Mouse (Mus musculus) forebrain, embryonic 14.5 days (tissue): ENCODE results near the gene Ch25h. TPM values are rescaled to one million over a fixed set of nuclear protein-coding genes. Genes with fewer than 3 reads are reported as not detected.

ENCODE experiments used
- ATAC-seq: fragments of 200-750 bp; cut with Nextera tagmentation; 2 replicates; pipeline ENCODE4 v1.8.0; 2017; ENCODE audit warnings: mild to moderate bottlenecking, moderate library complexity
- DNase-seq: peaks from one replicate; pipeline ENCODE4 v3.0.0-alpha.2; 2015; ENCODE audit warnings: low spot score
- H3K27ac ChIP-seq: fragments of 300-500 bp; sonication (generic); 2 replicates; pipeline ENCODE4 v1.5.1; 2014; ENCODE audit warnings: low read depth, mild to moderate bottlenecking, control low read depth, low read length, moderate library complexity
- H3K27me3 ChIP-seq: fragments of 300-500 bp; sonication (generic); replicated peaks from 2 replicates; pipeline ENCODE4 v1.6.1; 2014; ENCODE audit warnings: low read length, control low read depth, mixed read lengths; ENCODE audit not compliant: control insufficient read depth, insufficient read depth
- H3K36me3 ChIP-seq: fragments of 300-500 bp; sonication (generic); 2 replicates; pipeline ENCODE4 v1.6.1; 2014; ENCODE audit warnings: low read length, control low read depth; ENCODE audit not compliant: control insufficient read depth, insufficient read depth
- H3K4me1 ChIP-seq: fragments of 300-500 bp; sonication (generic); 2 replicates; pipeline ENCODE4 v1.6.1; 2014; ENCODE audit warnings: antibody characterized with exemption, low read length, control low read depth; ENCODE audit not compliant: control insufficient read depth, insufficient read depth
- H3K4me2 ChIP-seq: fragments of 300-500 bp; sonication (generic); 2 replicates; pipeline ENCODE4 v1.6.1; 2014; ENCODE audit warnings: mild to moderate bottlenecking, control low read depth, low read length
- H3K4me3 ChIP-seq: fragments of 300-500 bp; sonication (generic); 2 replicates; pipeline ENCODE4 v1.5.1; 2014; ENCODE audit warnings: low read depth, low read length, control low read depth
- H3K9ac ChIP-seq: fragments of 300-500 bp; sonication (generic); 2 replicates; pipeline ENCODE4 v1.6.1; 2014; ENCODE audit warnings: mild to moderate bottlenecking, low read length, control low read depth, moderate library complexity
- H3K9me3 ChIP-seq: fragments of 300-500 bp; sonication (generic); replicated peaks from 2 replicates; pipeline ENCODE4 v1.6.1; 2016; ENCODE audit warnings: low read length, control low read depth, mixed read lengths; ENCODE audit not compliant: control insufficient read depth
- WGBS: fragments of 180-500 bp; shearing (Covaris S2); extraction: QIAGEN DNeasy Blood & Tissue Kit; methylation state at CpG from one replicate; pipeline ENCODE4 v1.1.7; 2014; 5-methylcytosine and 5-hydroxymethylcytosine counted together
- polyA plus RNA-seq: library from polyadenylated mRNA; unstranded; fragments of >200 nt; fragmentation: Nextera tagmentation; extraction: Ambion mirVana; gene quantifications from 2 replicates; pipeline ENCODE4 v1.2.1, GENCODE M21; 2014

Gene Ch25h
- polyA plus RNA-seq, 1 experiment from 2014 or later = 0.24 TPM

DNA sequence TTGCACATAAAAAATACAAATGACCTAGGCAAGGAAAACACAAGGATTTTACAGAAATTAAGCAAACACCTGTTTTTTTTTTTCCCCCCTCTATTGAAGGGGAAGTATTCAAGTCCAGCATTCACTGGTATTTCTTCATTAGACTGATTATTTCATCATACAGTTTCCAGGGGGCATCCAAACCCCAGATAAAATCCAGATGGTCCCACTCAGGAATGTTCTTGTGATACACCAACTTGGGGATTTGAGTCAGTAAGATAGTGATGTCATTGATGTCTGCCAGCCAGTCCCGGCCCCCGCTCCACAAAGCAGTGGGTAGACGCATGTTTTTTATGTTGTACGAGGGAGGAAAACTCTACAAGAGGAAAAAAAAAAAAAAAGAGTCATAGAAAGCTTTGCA lies 18.9 kb upstream of the Ch25h start:
- Histone ChIP-seq H3K4me3 (no peak overlapping the region), H3K36me3 (no peaks in the 10 kb centered on the region), H3K4me2 (no peak overlapping the region), H3K4me1 (no peaks in the 10 kb centered on the region), H3K9me3 (no peaks in the 10 kb centered on the region), H3K27me3 (no peaks in the 10 kb centered on the region), H3K9ac (no peak overlapping the region), H3K27ac (no peak overlapping the region)
- DNase-seq (no peak), ATAC-seq (no peak)
- WGBS = 87% methylated on average over 4 of the region's 4 CpGs

DNA sequence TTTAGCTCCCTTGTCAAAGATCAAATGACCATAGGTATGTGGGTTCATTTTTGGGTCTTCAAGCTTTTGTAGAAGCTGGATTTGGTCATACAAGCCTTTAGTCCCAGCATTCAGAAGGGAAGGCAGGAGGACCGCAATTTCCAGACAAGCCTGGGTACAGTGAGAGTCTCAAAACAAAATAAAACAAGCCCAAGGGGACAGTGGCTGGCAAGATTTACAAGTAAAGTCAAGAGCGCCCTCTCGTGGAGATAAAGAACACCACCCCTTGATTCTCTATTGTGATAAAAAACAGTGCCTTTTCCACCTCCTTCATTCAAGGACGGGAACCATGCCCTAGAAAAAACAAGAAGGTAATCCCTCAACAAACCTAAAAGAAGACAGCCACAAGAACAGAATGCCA lies 8.6 kb upstream of the Ch25h start:
- H3K36me3 ChIP-seq = no peaks in the 10 kb centered on the region
- no peak overlapping the region for H3K4me2 ChIP-seq
- no peak overlapping the region for H3K9ac ChIP-seq
- no peak for ATAC-seq
- no peaks in the 10 kb centered on the region for H3K4me1 ChIP-seq
- H3K9me3 ChIP-seq = no peaks in the 10 kb centered on the region
- H3K4me3 ChIP-seq = no peak overlapping the region
- DNase-seq = peak; percentile 74
- 14% methylated on average over 4 of the region's 4 CpGs for WGBS
- no peak overlapping the region for H3K27ac ChIP-seq
- no peaks in the 10 kb centered on the region for H3K27me3 ChIP-seq

DNA sequence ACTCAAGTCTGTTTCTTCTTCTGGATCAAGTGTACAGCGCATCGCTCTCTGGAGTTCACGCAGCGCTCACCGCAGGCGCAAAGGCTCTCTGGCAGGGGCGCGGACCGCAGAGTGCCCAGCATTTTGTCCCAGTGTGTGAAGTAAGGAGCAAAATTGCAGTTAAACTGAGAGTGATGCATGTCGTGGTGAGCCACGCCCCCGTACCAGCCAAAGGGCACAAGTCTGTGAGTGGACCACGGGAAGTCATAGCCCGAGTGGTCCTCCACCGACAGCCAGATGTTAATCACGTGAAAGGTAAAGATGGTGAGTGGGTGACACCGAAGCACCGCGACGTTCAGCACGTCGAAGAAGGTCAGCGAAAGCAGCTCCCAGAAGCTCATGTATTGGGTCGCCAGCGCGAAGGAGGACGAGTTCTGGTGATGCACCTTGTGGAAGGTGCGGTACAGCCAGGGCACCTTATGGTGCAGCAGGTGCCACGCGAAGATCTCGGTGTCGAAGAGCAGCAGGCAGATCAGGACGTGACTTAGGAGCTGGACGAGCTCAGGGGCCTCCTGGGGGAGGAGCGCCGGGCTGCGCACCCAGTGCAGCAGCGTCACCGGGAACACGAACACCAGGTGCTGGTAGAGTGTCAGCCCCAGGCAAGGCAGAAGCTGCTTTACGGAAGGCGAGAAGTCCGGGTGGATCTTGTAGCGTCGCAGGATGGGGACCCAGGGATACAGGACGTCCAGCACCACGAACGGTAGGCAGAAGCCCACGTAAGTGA lies 555 bp downstream of the Ch25h start:
- Histone ChIP-seq H3K27ac (no peak overlapping the region), H3K4me2 (peak overlapping the region; percentile 95), H3K4me3 (peak overlapping the region; percentile 50), H3K9me3 (no peaks in the 10 kb centered on the region), H3K36me3 (no peaks in the 10 kb centered on the region), H3K27me3 (peaks cover 20% of the 10 kb centered on the region), H3K9ac (peak overlapping the region; percentile 46), H3K4me1 (0 out of 2 replicates have a peak, but pooled peaks cover 3% of the 10 kb centered on the region)
- 6% methylated on average over 49 of the region's 49 CpGs for WGBS
- peak; percentile 41 for DNase-seq
- peak; percentile 84 for ATAC-seq

DNA sequence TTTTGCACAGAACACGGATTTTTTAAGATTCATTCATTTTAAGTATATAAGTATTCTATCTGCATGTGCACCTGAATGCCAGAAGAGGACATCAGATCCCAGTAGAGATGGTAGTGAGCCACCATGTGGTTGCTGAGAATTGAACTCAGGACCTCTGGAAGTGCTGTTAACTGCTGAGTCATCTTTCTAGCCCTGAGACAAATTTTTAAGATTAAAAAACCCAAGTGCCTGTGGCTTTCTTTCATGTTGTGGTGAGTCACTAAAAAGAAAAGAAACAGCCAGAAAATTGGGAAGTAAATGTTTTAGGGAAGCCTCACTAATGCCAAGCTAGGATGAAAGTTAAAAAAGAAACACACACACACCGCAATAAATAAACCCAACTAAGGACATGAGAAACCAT lies 3.3 kb downstream of the Ch25h start:
- Histone ChIP-seq H3K9ac (no peak overlapping the region), H3K4me2 (no peak overlapping the region), H3K9me3 (no peaks in the 10 kb centered on the region), H3K4me3 (no peak overlapping the region), H3K27ac (no peak overlapping the region), H3K36me3 (no peaks in the 10 kb centered on the region), H3K27me3 (peaks cover 20% of the 10 kb centered on the region), H3K4me1 (0 out of 2 replicates have a peak, but pooled peaks cover 3% of the 10 kb centered on the region)
- ATAC-seq (no peak), DNase-seq (no peak)
- 86% methylated on average over 2 of the region's 2 CpGs for WGBS

DNA sequence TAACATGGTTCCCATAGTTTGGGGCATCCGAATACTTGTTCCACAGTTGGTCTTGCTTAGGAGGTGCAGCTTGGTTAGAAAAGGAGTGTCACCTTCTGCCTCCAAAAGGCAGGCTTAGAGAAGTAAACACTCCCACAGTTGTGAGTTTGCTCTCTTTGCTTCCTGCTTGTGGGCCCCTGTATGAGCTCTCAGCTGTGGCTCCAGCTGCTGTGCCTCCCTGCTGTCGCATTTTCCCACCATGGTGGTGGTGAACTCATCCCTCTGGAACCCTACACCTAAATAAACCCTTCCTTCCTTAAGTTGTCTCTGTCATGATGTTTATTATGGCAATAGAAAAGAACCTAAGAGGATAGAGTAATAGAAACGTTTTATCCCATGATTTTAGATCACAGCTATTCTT lies 6.2 kb downstream of the Ch25h start:
- H3K36me3 ChIP-seq = no peaks in the 10 kb centered on the region
- DNase-seq = no peak

DNA sequence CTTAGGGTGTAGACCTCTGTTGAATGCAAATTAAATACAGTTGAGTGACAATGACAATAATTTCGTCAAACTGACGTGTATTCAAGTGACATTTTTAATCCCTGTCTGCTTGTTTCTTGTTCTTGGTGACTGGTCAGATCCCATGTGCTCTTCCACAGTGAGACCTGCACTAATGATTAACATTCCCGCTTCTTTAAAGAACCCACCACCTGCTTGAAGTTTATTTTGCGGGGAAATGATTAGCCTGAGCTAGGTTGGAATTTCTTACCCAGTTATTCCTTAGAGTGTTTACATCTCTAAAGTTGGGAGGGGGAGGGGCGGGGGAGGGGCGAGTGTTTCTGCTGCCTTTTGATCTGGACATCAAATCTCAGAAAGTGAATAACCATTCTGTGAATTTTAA lies 6.7 kb downstream of the Ch25h start:
- no peak overlapping the region for H3K4me3 ChIP-seq
- H3K4me2 ChIP-seq = no peak overlapping the region
- H3K9ac ChIP-seq = no peak overlapping the region
- 27% methylated on average over 6 of the region's 6 CpGs for WGBS
- no peaks in the 10 kb centered on the region for H3K36me3 ChIP-seq
- DNase-seq (no peak), ATAC-seq (no peak)
- no peaks in the 10 kb centered on the region for H3K9me3 ChIP-seq
- 0 out of 2 replicates have a peak, but pooled peaks cover 4% of the 10 kb centered on the region for H3K27me3 ChIP-seq
- H3K27ac ChIP-seq = no peak overlapping the region
- H3K4me1 ChIP-seq = no peaks in the 10 kb centered on the region

More for the DNA sequence above, 6.2 kb downstream of the Ch25h start:
- ATAC-seq = no peak
- Histone ChIP-seq H3K9ac (no peak overlapping the region), H3K4me2 (no peak overlapping the region), H3K27me3 (peaks cover 6% of the 10 kb centered on the region; the same call in 1 of the 2 replicates), H3K9me3 (no peaks in the 10 kb centered on the region), H3K27ac (no peak overlapping the region), H3K4me1 (no peaks in the 10 kb centered on the region), H3K4me3 (no peak overlapping the region)
- 55% methylated on average over 3 of the region's 3 CpGs for WGBS

DNA sequence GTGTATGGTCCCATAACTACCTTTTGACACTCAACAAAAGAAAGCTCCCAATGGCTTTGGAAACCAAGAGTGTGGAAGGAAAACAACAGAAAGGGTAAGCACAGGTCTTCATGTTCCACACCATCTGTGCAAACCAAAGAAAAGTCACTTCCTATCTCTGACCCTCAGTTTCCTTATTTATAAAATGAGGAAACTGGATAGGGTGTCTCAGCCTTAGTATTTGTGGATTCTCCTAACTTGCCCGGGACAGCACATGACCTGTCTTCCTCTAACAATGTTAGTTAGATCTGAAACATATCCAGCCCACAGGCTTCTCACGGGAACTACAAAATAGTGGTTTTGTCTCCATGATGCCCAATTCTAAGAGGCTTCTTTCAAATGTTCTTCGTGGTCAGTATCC lies 10.5 kb downstream of the Ch25h start:
- Histone ChIP-seq H3K4me2 (no peak overlapping the region), H3K27ac (no peak overlapping the region)

DNA sequence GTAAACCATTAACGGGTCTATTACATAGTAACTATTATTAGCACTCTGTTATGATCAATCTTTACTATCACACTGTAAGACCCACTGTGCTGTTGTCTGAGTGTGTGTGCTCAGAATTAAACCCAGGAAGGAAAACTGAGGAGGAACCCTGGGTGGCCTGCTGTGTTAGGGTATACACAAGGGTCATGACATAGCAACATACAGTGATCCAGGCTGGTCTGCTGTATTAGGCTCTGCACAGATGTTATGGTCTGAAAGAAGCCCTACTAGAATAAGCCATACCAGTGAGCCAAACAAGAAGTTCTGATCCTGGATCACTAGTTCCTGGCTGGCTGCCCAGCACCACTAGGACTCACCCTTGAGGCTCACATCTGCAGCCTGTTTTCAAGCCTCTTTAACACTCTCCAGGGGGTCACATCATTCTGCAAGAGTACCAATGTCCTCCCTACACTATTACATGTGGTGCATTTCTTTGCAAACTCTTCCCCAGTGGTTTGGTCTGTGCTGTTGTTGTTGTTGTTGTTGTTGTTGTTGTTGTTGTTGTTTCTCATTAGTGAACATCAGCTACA lies 13.4 kb downstream of the Ch25h start:
- Histone ChIP-seq H3K36me3 (no peaks in the 10 kb centered on the region), H3K4me1 (no peaks in the 10 kb centered on the region), H3K4me2 (no peak overlapping the region), H3K27me3 (no peaks in the 10 kb centered on the region), H3K27ac (no peak overlapping the region), H3K4me3 (no peak overlapping the region), H3K9me3 (no peaks in the 10 kb centered on the region), H3K9ac (no peak overlapping the region)
- 91% methylated on average over 1 of the region's 1 CpGs for WGBS
- ATAC-seq (no peak), DNase-seq (no peak)

More for the DNA sequence above, 10.5 kb downstream of the Ch25h start:
- DNase-seq (no peak), ATAC-seq (no peak)
- WGBS = 82% methylated on average over 3 of the region's 3 CpGs
- Histone ChIP-seq H3K4me1 (no peaks in the 10 kb centered on the region), H3K9ac (no peak overlapping the region), H3K9me3 (no peaks in the 10 kb centered on the region), H3K36me3 (no peaks in the 10 kb centered on the region), H3K27me3 (no peaks in the 10 kb centered on the region), H3K4me3 (no peak overlapping the region)

DNA sequence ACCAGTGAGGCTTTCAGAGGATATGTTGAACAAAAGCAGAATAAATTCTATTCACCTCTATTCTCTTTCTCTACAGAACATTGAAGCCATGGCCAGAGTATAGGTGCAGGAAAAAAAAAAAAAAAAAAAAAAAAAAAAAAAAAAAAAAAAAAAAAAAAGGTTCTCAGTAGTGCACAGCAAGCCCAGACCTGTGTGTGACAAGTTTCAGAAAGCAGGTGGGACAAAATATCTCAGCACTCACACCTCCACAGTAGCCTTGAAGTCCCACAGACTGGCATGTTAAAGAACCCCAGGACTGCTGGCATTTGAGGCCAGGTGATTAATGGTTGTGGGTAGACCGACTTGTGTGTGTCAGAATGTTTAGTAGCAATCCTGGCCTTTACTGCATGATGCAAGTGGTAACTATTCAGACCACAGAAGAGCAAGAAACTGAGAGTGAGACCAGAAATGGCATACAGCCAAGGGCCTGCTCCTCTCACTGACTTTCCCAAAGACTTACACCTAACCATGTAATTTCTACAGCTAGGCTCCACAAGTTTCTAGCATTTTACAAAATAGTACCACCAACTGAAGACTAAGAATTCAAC lies 24.1 kb downstream of the Ch25h start:
- Histone ChIP-seq H3K9ac (no peak overlapping the region), H3K4me3 (no peak overlapping the region), H3K27ac (no peak overlapping the region), H3K4me2 (no peak overlapping the region), H3K27me3 (no peaks in the 10 kb centered on the region), H3K9me3 (no peaks in the 10 kb centered on the region), H3K4me1 (no peaks in the 10 kb centered on the region), H3K36me3 (no peaks in the 10 kb centered on the region)
- no peak for DNase-seq
- WGBS = 83% methylated on average over 1 of the region's 1 CpGs
- ATAC-seq = no peak
